Mouse (Mus musculus): ENCODE results near the gene Adcy1.
"Not testable (repeated sequence)": the region's sequence is repeated elsewhere in the genome, so short reads cannot be mapped to it uniquely, and the experiment has no call there.

Adcy1 gene

GRCm38 (mm10) chr11:7215703-7216102, 152.4 kb downstream of the Adcy1 start:
- peak; percentile 6 for DNase-seq (ENCODE audit: low read depth)

GRCm38 (mm10) chr11:7221826-7222225, 158.5 kb downstream of the Adcy1 start:
- not testable (repeated sequence) for DNase-seq (ENCODE audit: low read depth)

- no peak for DNase-seq (ENCODE audit: low read depth)
Measured at GRCm38 (mm10) chr11:7226200-7226599, 162.9 kb downstream of the Adcy1 start.

GRCm38 (mm10) chr11:7226810-7227550, 163.7 kb downstream of the Adcy1 start:
- no peak for DNase-seq (ENCODE audit: low read depth)

GRCm38 (mm10) chr11:7228107-7228506, 164.8 kb downstream of the Adcy1 start:
- DNase-seq (ENCODE audit: low read depth): no peak

Measured in induced T-regulatory cell, adult 2 months (primary cell).